Mouse (Mus musculus): ENCODE data around the gene Trim27. TPM values are rescaled to one million over a fixed set of nuclear protein-coding genes. Genes with fewer than 3 reads are reported as not detected.
A peak's percentile ranks its signal among the peaks of the same experiment; 100 is the strongest.

Trim27 gene
- total RNA-seq (2022), result 10 to 100 TPM; 37.2 to 44.2 (median 40.2) TPM

GRCm38 (mm10) chr13:21179367-21179723 is at the start of gene Trim27:
TSS of gene Trim27 (plus strand) at chr13:21179445.
- DNase-seq (ENCODE audit: low spot score in 2 of 2), result no peak

DNA sequence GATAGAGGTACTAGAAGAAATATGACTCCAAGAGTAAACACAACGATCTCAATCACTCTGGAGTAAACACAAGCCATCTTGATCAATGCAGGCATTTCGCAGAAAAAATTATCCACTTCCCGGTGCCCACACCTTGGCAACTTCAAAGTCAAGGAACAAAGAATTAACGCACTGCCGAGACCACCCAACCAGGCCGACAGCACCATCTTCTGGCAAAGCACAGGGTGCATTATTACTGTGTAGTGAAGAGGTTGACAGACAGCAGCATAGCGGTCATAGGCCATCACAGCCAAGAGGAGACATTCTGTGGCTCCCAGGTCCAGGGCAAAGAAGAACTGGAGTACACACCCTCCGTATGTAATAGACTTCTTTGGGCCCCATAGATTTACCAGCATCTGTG is 36.8 kb upstream of the Trim27 start:
- no peak for DNase-seq (ENCODE audit: low spot score in 2 of 2)

DNA sequence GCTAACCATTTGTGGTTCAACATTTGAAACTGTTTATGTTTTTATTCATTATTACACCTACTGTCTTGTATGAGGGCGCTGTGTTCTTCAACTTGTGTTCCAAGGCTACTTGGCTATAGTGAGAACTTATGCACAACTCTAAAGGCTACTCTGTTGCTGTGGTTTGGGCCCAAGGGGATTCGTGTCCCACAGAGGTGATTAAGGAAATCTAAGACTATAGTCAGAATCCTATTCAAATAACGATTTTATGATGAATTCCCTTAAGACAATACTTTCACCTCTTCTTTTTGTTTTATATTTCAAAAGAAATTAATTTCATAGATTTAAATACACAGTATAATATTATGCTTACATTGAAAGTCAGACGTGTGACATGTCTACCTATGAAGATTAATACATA is 33.5 kb upstream of the Trim27 start, which contains the start of gene Olfr1368:
Gene Olfr1368 (minus strand): TSS at position 101 of the 400 bp plus-strand sequence.
- DNase-seq (ENCODE audit: low spot score in 2 of 2), result no peak

DNA sequence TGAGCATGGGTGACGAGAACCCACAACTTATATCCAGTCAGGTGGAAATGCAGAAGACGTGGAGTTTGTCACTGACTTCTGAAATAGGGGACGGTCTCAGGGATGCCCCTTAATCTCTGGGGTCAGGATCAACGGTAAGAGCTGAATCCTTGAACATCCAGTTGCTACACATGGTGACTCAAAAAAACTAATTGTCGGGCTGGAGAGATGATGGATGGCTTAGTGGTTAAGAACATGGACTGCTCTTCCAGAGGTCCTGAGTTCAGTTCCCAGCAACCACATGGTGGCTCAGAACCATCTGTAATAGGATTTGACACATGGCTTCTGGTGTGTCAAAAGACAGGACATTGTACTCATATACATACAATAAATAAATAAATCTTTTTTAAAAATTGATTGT is 23.4 kb upstream of the Trim27 start:
- no peak for DNase-seq (ENCODE audit: low spot score in 2 of 2)

GRCm38 (mm10) chr13:21158071-21158470 is 21.2 kb upstream of the Trim27 start:
- no peak for DNase-seq (ENCODE audit: low spot score in 2 of 2)

DNA sequence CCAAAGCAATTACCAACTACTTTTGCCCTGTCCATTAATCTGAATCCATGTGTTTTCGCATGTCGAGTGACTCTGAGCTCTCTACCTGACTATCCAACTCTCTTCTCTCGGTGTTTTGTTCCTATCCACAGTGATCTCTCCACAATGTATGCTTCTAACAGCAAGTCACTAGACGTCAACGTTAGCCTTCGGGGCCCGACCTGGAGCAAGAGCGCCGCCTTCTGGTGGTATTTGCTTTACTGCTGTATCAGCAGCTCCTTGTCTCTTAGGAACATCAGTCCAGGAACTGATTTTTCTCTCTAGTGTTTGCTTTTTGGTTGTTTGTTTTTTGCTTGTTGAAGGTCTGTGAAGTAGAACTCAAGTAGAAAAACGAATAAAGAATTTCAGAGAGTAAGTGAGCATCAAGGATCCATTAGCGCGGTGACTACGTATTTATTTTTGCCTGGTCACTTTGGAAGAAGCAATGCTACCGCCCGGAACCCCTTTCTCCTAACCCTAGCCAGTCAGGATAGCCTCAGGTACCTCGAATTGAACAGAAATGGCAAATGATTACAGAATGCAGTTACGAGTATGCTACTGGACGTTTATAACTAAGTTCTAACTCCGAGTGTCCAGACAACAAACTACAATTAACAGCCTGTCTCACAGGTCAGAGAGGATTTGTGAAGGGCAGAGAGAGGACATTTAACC is 20.3 kb upstream of the Trim27 start:
- DNase-seq (ENCODE audit: low spot score in 2 of 2), result peak in 1 of 2 experiments; percentile 85

DNA sequence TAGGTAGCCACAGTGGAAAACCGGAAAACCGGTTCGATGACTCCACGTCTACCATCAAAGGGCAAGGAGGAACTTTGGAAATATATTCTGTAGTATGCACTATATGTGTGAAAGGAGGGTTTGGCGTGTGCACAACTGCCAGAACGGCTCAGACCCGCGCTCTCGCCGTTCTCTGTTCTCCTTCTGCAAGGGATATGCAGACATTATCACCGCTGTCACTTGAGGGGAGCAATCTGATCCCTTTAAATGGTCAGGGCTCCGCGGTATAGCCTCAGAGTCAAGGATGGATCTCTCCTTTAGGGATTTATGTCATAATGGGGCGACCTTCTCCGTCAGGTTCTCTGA is 19.8 kb upstream of the Trim27 start:
- no peak for DNase-seq (ENCODE audit: low spot score in 2 of 2)

- DNase-seq (ENCODE audit: low spot score in 2 of 2), result no peak
Measured at GRCm38 (mm10) chr13:21160041-21160511, 19.2 kb upstream of the Trim27 start.

DNA sequence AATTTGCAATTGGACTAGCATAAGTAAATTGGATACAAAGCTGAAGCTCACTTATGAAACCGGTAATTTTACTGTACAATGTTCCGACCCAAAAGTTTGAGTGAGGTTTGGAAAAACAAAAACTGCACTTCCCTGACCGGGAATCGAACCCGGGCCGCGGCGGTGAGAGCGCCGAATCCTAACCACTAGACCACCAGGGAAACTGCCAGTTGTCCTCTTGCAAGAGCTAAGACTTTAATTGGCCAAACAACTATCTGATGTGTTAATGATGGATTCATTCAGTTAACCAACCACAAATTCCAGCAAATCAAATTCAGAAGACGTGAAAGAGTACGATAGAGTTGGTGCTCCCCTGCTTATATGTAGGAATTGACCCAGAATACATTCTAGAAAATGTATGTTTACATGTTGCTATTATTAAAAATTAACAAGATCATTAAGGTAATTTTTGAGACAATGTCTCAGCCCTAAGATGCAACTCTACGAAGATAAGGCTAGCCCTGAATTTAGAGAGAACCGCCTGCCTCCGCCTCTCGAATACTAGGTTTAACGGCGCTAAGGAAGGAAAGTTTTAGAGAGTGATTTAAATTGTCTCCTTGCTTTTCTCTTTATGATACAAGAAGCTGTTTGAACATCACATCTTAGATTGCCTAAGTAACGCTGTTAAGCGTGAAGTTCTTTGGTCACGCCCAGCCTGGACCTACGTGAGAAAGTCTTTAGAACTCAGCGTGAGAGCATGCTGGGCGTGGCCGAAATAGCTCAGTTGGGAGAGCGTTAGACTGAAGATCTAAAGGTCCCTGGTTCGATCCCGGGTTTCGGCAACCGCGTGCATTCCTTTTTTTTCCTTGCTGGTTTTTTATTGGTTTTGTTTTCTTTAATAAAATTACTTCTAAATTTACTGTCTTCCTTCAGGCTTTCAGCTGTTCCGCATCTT is 18.3 kb upstream of the Trim27 start:
- DNase-seq (ENCODE audit: low spot score in 2 of 2), result peak; percentile 82 to 96

DNA sequence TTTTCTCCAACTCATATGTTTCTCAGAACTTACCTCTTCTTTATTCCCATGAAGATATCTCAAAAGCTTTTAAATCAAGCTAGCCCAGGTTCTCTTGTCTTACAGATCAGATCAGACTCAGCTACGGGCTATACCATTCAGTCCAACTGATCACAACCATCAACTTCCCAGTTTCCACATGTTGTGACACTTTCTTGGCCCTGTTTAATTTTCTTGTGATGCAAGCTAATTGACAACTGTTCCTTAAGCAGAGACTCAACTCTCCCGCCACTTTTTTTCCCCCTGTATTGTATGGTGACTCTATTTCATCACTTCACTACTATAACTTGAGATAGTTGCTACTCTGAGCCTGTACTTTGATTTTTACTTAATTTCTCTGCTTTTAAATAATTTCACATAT is 17.7 kb upstream of the Trim27 start:
- DNase-seq (ENCODE audit: low spot score in 2 of 2), result no peak

- DNase-seq (ENCODE audit: low spot score in 2 of 2), result no peak
Measured at GRCm38 (mm10) chr13:21162591-21162990, 16.7 kb upstream of the Trim27 start.

DNA sequence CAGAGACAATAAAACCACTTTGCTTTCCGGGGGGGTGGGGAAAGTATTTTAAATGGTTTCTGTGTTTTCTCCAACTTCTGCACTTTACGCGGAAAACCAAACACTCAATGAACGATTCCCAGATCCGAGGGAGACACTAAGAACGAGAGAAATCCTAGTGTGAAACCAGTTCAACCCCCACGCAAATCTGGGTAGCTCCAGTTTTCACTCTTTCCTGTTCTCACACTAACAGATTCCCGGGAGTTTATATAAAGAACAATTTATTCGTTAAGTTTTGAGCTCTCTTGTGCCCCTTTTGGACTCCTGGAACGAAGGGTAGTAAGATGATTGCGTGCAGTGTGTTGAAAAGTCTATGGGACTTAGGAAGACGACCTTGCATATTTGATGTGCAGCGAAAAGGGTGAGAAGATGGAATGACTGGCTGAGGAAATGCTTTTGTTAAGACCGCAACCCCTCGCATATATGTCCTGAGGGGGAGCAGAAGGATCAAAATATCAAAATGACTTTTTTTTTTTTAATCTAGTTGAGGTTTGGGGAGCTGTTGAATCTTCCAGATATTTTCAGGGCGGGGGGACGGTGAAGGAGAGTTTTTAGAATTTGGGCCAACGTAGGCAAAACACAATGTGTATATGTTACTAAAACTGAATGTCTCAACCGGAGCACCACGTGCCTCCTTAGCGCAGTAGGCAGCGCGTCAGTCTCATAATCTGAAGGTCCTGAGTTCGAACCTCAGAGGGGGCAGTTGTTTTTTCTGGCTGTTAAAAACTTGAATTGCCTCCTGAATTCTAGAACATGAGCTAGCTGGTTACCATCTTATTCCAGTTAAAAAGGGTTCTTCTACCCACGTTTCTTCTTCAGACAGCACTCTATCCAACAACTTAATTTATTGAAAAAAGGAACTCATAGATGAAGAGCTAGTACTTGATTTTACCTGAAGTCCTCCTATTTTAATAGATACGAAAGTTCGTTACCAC is 12.0 kb upstream of the Trim27 start:
- DNase-seq (ENCODE audit: low spot score in 2 of 2), result peak; percentile 79 to 87

DNA sequence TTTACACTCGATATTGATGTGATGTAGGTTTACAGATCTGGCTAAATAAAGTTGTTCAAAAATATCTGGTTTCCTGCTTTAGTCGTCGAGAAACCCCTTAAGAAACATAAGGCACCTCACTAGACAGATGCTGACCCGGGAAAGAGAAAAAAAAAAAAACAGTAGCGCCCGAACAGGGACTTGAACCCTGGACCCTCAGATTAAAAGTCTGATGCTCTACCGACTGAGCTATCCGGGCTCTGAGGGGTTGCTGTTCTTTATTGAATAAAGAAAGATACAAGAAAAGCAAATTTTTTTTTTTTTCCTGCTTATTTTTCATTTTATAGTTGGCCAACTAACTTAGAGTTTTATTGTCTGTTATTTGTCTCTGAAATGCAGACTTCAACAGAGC is 11.3 kb upstream of the Trim27 start:
- no peak for DNase-seq (ENCODE audit: low spot score in 2 of 2)

- DNase-seq (ENCODE audit: low spot score in 2 of 2), result no peak
Measured at GRCm38 (mm10) chr13:21168371-21169011, 10.8 kb upstream of the Trim27 start.

GRCm38 (mm10) chr13:21169121-21169656 is 10.1 kb upstream of the Trim27 start:
- no peak for DNase-seq (ENCODE audit: low spot score in 2 of 2)

DNA sequence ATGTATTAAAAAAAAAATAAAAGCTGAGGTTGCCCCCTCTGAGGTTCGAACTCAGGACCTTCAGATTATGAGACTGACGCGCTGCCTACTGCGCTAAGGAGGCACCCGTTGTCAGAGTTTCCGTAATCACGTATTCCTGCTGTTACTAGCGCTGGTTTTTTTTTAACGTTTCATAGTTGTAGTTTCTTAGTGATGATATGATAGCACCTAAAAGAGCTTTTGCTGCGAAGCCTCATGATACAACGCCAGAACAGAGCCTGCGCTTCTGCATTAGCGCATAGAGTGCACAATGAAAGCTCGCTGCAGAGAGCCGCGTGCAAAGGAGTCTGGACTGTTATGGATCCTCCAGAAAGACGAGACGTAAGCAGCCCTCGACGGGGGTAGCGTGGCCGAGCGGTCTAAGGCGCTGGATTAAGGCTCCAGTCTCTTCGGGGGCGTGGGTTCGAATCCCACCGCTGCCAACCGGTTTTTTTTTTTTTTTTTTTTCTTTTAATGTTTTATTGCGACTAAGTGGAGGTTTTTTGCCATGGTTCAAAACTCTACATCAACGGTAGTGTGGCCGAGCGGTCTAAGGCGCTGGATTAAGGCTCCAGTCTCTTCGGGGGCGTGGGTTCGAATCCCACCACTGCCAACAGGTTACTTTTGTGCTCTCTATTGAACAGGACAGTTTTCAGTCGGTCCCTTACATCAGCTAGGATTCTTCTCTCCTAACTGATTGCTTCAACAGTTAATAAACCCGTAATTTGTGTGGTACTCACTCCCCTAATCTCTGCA is 9.4 kb upstream of the Trim27 start:
- DNase-seq (ENCODE audit: low spot score in 2 of 2), result peak; percentile 69 to 80

- DNase-seq (ENCODE audit: low spot score in 2 of 2), result no peak
Measured at GRCm38 (mm10) chr13:21170431-21171155, 8.7 kb upstream of the Trim27 start.

DNA sequence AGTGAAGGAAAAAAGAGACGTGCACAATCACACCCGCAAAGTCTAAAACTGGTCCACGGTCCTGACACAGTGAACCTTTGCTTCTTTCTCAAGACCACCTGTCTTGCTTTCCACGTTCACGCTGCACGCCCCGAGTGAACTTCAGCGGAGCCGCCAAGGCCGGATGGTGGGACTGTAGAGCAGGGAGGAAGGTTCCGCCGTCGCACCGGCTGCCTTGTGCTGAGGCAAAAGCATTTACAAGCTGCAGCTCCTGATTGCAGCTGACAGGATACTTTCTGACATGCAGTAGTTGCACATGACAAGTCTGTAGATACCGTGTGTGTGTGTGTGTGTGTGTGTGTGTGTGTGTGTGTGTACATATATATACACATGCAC is 8.1 kb upstream of the Trim27 start:
- DNase-seq (ENCODE audit: low spot score in 2 of 2), result no peak

DNA sequence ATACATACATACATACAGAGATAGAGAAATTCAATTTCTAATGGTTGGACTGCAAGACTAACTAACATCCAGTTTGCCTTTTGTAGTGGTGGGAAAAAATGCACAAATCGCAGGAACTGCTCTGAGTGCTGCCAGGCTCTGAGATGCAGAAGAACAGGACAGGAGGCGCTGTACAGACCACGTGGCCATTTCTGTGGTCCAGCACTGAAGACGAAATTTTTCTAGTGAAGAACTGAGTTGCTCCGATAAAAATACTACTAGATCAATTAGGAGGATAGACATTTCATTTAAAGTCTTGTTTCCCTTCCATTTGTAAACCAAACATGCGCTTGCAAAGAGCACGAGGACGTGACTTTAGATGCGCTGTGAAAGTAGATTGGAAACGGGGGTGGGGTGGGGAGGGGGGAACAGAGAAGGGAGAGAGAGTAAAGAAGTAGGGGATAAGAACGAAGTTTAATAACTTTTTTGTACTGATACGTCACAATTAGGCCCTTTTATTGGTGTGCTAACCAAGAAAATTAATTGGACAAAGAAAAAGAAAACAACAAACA is 7.6 kb upstream of the Trim27 start:
- DNase-seq (ENCODE audit: low spot score in 2 of 2), result no peak
